Mouse (Mus musculus): ENCODE data around the gene Tmem239. TPM values are rescaled to one million over a fixed set of nuclear protein-coding genes. Genes with fewer than 3 reads are reported as not detected.
A peak's percentile ranks its signal among the peaks of the same experiment; 100 is the strongest.
"Not testable (repeated sequence)": the region's sequence is repeated elsewhere in the genome, so short reads cannot be mapped to it uniquely, and the experiment has no call there.

Gene Tmem239
- not detected in 2 replicates for polyA plus RNA-seq (2015; fragmentation: Nextera tagmentation; extraction: Ambion mirVana)

DNA sequence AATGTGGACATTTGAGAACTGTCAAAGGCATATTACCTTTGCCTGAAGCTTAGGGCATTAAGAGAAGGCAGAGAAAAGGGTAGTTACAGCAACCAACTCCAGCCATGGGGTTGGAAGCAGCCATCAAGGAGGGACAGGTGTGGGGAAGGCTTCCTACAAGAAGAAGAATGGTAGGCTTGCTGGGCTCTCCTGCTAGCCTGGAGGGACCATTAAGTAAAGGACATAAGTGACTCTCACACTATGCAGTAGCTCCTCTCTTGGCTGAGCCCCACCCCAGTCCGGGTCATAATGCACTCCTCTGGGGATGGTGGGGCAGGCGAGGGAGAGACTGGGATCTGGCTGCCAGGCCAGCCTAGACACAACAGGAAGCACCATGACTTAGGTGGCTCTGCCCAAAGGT, at the start of gene Tmem239:
TSS of gene Tmem239 (plus strand) at position 301 of the 400 bp plus-strand sequence.
- ATAC-seq, result no peak
- WGBS, result 86% methylated on average over 2 of the region's 2 CpGs

DNA sequence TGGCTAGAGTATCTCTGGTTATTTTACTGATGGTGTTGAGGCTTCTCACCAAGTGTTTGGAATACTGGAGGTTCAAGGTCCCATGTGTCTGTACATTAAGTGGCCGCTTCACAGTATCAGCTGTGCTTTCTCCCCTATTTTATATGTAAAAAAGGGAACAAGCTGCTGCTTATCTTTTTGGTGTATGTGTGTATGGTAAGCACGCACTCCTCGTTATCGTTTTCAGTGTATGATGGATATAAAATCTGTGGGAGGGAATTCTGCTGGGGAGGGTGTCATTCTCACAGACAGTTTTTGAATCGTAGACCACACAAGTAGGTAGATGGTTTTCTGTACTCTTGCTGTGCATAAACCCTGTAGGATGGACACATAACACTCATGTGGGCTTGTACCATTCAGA, 48.7 kb upstream of the Tmem239 start:
- H3K4me3 ChIP-seq (ENCODE audit: low read depth, low read length), result no peak overlapping the region
- H3K4me2 ChIP-seq (replicated peaks; ENCODE audit: low read depth, low read length), result no peak overlapping the region
- H3K27ac ChIP-seq (ENCODE audit: low read length), result no peak overlapping the region
- H3K27me3 ChIP-seq (replicated peaks; ENCODE audit: insufficient read depth, low read length), result peaks cover 22% of the 10 kb centered on the region
- ATAC-seq (no peak), DNase-seq (ENCODE audit: low spot score) (no peak)
- no peak overlapping the region for H3K9ac ChIP-seq (replicated peaks; ENCODE audit: low read depth)
- WGBS, result 84% methylated on average over 5 of the region's 5 CpGs
- TF ChIP-seq CTCF (IDR thresholded peaks at IDR 0.05) (no peak), EP300 (IDR thresholded peaks at IDR 0.05) (no peak)
- no peaks in the 10 kb centered on the region for H3K4me1 ChIP-seq (ENCODE audit: insufficient read depth, low read depth, low read length)
- H3K9me3 ChIP-seq (ENCODE audit: low read length), result no peaks in the 10 kb centered on the region
- no peaks in the 10 kb centered on the region for H3K36me3 ChIP-seq (ENCODE audit: insufficient read depth, low read length)

More for the DNA sequence above, at the start of gene Tmem239:
- no peaks in the 10 kb centered on the region for H3K27me3 ChIP-seq (replicated peaks; ENCODE audit: insufficient read depth, low read length)
- TF ChIP-seq EP300 (IDR thresholded peaks at IDR 0.05), result no peak
- no peak for TF ChIP-seq CTCF (IDR thresholded peaks at IDR 0.05)
- no peak within 1 kb of the TSS for H3K27ac ChIP-seq (ENCODE audit: low read length)
- no peaks in the 10 kb centered on the region for H3K9me3 ChIP-seq (ENCODE audit: low read length)
- no peaks in the 10 kb centered on the region for H3K4me1 ChIP-seq (ENCODE audit: insufficient read depth, low read depth, low read length)
- H3K9ac ChIP-seq (replicated peaks; ENCODE audit: low read depth), result no peak within 1 kb of the TSS
- no peak within 1 kb of the TSS for H3K4me2 ChIP-seq (replicated peaks; ENCODE audit: low read depth, low read length)
- DNase-seq (ENCODE audit: low spot score), result no peak
- H3K36me3 ChIP-seq (ENCODE audit: insufficient read depth, low read length), result no peaks in the 10 kb centered on the region
- no peak within 1 kb of the TSS for H3K4me3 ChIP-seq (ENCODE audit: low read depth, low read length)

DNA sequence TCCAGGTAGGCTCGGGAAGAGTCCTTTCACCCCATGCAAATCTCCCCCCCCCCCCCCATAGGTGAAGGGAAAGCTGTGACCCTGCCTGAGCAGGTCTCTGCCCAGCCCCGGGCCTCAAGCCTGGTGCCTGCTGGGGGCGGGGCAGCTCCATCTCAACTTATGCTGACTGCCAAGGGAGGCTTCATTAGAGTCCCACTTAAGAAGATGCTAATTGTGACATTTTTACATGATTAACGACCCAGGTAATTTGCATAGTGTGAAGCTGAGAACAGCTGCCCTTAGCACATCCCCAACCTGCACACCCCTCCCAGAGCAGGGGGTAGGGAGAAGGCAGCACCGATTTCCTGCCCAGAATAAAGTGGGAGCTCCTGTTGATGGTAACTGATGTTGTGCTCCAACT, 47.4 kb upstream of the Tmem239 start:
- TF ChIP-seq EP300 (IDR thresholded peaks at IDR 0.05) (no peak), CTCF (IDR thresholded peaks at IDR 0.05) (no peak)
- ATAC-seq, result no peak
- Histone ChIP-seq H3K27ac (ENCODE audit: low read length) (no peak overlapping the region), H3K9me3 (ENCODE audit: low read length) (no peaks in the 10 kb centered on the region), H3K9ac (replicated peaks; ENCODE audit: low read depth) (no peak overlapping the region), H3K4me2 (replicated peaks; ENCODE audit: low read depth, low read length) (no peak overlapping the region), H3K36me3 (ENCODE audit: insufficient read depth, low read length) (no peaks in the 10 kb centered on the region), H3K27me3 (replicated peaks; ENCODE audit: insufficient read depth, low read length) (peaks cover 28% of the 10 kb centered on the region), H3K4me1 (ENCODE audit: insufficient read depth, low read depth, low read length) (no peaks in the 10 kb centered on the region), H3K4me3 (ENCODE audit: low read depth, low read length) (no peak overlapping the region)
- no peak for DNase-seq (ENCODE audit: low spot score)
- WGBS, result 10% methylated on average over 5 of the region's 5 CpGs

DNA sequence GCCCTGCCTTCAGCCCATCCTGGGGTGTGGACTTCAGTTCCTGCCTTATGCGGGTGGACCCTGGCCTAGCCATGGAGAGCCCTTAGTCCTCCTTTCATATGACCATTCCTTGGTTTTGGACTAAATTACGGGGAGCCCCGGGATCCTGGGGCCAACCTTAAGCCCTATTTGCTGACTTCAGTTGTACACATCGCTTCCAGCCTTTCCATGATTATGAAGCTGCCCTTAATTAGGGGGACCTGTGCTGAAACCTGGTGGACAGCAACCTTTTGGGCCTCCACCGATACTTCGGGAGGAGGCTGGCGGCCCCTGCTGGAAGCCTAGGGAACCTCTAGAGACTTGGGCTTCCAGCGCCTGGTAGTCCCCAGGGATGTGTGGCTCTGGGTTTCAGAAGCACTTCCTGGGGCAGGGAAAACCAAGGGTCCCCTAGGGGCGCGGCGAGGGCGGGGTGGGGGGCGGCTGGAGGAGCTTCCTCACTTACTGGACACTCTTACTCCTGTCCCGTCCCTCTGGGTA, 43.7 kb upstream of the Tmem239 start:
- Histone ChIP-seq H3K9me3 (ENCODE audit: low read length) (no peaks in the 10 kb centered on the region), H3K4me3 (ENCODE audit: low read depth, low read length) (no peak overlapping the region), H3K36me3 (ENCODE audit: insufficient read depth, low read length) (no peaks in the 10 kb centered on the region), H3K4me2 (replicated peaks; ENCODE audit: low read depth, low read length) (no peak overlapping the region), H3K27me3 (replicated peaks; ENCODE audit: insufficient read depth, low read length) (peaks cover 28% of the 10 kb centered on the region), H3K27ac (ENCODE audit: low read length) (no peak overlapping the region), H3K4me1 (ENCODE audit: insufficient read depth, low read depth, low read length) (no peaks in the 10 kb centered on the region), H3K9ac (replicated peaks; ENCODE audit: low read depth) (no peak overlapping the region)
- peak; percentile 82 for TF ChIP-seq CTCF (IDR thresholded peaks at IDR 0.05)
- TF ChIP-seq EP300 (IDR thresholded peaks at IDR 0.05), result no peak
- 6% methylated on average over 13 of the region's 14 CpGs for WGBS
- ATAC-seq (peak; percentile 46; the same call in 1 of the 2 replicates), DNase-seq (ENCODE audit: low spot score) (peak; percentile 73)

DNA sequence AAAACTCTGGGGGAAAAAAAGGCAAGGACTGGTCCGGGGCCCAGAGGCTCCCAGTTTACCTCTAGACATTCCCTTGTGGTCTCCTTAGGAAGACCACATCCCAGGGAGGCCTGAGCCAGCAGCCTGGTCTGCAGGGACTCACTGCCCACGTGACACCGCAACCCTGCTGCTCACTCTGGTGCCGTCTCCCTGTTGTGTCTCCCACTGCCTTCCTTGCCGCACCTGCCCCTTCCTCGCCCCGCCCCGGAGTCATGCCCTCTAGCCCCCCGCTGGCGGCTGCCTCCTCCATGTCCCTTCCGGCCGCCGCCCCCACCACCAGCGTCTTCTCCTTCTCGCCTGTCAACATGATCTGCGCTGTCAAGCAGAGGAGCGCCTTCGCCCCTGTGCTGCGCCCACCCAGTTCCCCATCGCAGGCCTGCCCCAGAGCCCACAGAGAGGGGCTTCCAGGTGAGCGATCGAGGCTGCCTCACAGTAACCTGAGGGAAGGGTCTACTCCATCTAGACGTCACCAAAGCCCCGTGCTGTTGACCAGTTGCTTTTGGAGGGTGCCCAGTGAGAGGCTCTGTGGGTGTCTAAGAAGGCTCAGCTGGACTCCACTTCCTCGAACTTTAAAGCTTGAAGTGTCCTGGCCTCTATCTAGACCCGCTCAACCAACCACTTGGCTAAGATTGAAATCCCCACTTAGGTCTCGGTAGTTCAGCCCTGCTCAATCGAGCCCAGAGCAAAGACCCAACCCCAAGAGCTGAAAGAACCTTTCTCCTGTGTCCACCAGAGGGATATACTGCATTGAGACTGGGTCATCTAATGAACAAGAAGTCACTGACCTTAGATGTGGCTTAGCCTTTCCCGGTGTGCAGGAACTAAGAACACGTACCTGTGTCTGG, 40.8 kb upstream of the Tmem239 start:
- ATAC-seq (peak; percentile 52), DNase-seq (ENCODE audit: low spot score) (peak; percentile 58)
- TF ChIP-seq EP300 (IDR thresholded peaks at IDR 0.05) (no peak), CTCF (IDR thresholded peaks at IDR 0.05) (peak; percentile 39)
- H3K9ac ChIP-seq (replicated peaks; ENCODE audit: low read depth), result no peak overlapping the region; the same call in 1 of the 2 replicates
- H3K4me1 ChIP-seq (ENCODE audit: insufficient read depth, low read depth, low read length), result no peaks in the 10 kb centered on the region
- H3K27me3 ChIP-seq (replicated peaks; ENCODE audit: insufficient read depth, low read length), result peaks cover 27% of the 10 kb centered on the region
- H3K4me3 ChIP-seq (ENCODE audit: low read depth, low read length), result peak overlapping the region; percentile 25
- 7% methylated on average over 26 of the region's 30 CpGs for WGBS
- peak overlapping the region; percentile 56 for H3K4me2 ChIP-seq (replicated peaks; ENCODE audit: low read depth, low read length)
- no peaks in the 10 kb centered on the region for H3K9me3 ChIP-seq (ENCODE audit: low read length)
- no peaks in the 10 kb centered on the region for H3K36me3 ChIP-seq (ENCODE audit: insufficient read depth, low read length)
- no peak overlapping the region for H3K27ac ChIP-seq (ENCODE audit: low read length)

DNA sequence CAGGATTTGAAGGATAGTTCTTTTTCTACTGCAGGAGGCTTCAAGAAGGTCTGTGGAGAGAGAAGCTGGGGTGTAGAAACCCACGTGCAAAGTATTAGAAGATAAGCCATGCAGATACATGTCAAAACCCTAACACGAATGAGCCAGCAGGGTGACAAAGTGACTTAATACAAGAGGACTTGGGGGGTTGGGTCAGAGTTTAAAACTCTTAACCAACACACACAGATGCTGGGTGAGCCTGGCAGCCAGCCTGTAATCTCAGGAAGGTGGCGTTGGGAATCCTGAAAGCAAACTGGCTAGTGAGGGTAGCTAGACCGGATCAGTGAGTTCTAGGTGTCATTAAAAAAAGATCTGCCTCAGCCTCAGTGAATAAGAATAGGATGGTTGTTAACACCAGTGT, 38.9 kb upstream of the Tmem239 start:
- no peaks in the 10 kb centered on the region for H3K9me3 ChIP-seq (ENCODE audit: low read length)
- 0 out of 2 replicates have a peak overlapping the region, but pooled peaks have one; percentile 16 for H3K9ac ChIP-seq (replicated peaks; ENCODE audit: low read depth)
- DNase-seq (ENCODE audit: low spot score), result no peak
- 49% methylated on average over 4 of the region's 4 CpGs for WGBS
- H3K4me3 ChIP-seq (ENCODE audit: low read depth, low read length), result no peak overlapping the region
- no peaks in the 10 kb centered on the region for H3K4me1 ChIP-seq (ENCODE audit: insufficient read depth, low read depth, low read length)
- ATAC-seq, result no peak
- H3K27ac ChIP-seq (ENCODE audit: low read length), result no peak overlapping the region
- TF ChIP-seq EP300 (IDR thresholded peaks at IDR 0.05) (no peak), CTCF (IDR thresholded peaks at IDR 0.05) (no peak)
- H3K36me3 ChIP-seq (ENCODE audit: insufficient read depth, low read length), result no peaks in the 10 kb centered on the region
- H3K27me3 ChIP-seq (replicated peaks; ENCODE audit: insufficient read depth, low read length), result peaks cover 8% of the 10 kb centered on the region
- no peak overlapping the region for H3K4me2 ChIP-seq (replicated peaks; ENCODE audit: low read depth, low read length)

DNA sequence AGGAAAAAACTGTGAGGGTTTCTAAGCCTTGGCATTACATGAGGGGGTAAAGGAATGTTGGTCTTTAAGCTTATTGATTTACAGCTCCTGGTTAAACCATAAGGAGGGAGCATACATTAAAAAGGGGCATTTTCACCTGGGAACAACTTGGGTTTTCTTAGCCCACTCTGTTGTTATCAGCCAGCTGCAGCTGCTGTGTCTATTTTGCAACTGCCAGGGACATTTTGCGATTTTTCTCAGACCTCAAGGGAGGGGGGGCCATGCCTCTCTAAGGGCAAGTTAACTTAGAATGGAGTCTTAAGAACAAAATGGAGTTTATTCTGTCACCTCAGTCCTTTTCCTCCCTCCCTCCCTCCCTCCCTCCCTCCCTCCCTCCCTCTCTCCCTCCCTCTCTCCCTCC, 33.3 kb upstream of the Tmem239 start:
- not testable (repeated sequence) for DNase-seq (ENCODE audit: low spot score); H3K36me3 ChIP-seq (ENCODE audit: insufficient read depth, low read length); H3K9me3 ChIP-seq (ENCODE audit: low read length); H3K4me1 ChIP-seq (ENCODE audit: insufficient read depth, low read depth, low read length); H3K4me3 ChIP-seq (ENCODE audit: low read depth, low read length); H3K9ac ChIP-seq (replicated peaks; ENCODE audit: low read depth); H3K4me2 ChIP-seq (replicated peaks; ENCODE audit: low read depth, low read length); H3K27ac ChIP-seq (ENCODE audit: low read length); ATAC-seq; H3K27me3 ChIP-seq (replicated peaks; ENCODE audit: insufficient read depth, low read length)
- WGBS, result 39% methylated on average over 1 of the region's 1 CpGs
